Mouse (Mus musculus) frontal cortex, postnatal 10 days (tissue): ENCODE measurements around the gene Msi2.

Experiments
- DNase-seq, 2 experiments: peaks; one replicate each; pipeline ENCODE4 v3.0.0; 2022; ENCODE audit warnings: low spot score in 2 of 2, mixed read lengths in 1 of 2

Gene Msi2

GRCm38 (mm10) chr11:88315393-88315792 lies 402.9 kb downstream of the Msi2 start:
- no peak for DNase-seq

GRCm38 (mm10) chr11:88314471-88314870 lies 403.8 kb downstream of the Msi2 start:
- DNase-seq: no peak

DNA sequence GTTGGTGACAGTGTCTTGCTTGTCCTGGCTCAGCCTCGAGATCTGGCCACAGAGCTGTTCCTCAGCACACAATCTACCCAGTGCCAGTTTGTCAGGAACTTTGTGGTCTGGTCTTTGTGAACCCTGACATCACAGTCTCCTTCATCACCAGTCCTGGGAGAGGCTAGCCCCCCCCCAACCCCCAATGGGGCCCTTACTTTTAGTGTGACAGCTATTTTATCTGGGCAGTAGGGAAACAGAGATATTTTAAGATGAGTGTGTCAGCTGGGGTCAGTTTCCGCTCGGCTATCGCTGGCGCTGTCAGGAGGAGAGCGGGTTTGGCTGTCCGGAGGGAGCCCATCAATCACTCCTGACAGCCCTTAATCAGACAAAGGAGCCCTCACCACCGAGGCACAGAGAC lies 404.8 kb downstream of the Msi2 start:
- DNase-seq: no peak

GRCm38 (mm10) chr11:88311606-88312005 lies 406.7 kb downstream of the Msi2 start:
- DNase-seq: no peak

GRCm38 (mm10) chr11:88310773-88311172 lies 407.5 kb downstream of the Msi2 start:
- DNase-seq: no peak

- no peak for DNase-seq
Observed at GRCm38 (mm10) chr11:88309059-88309700, 409.1 kb downstream of the Msi2 start.

DNA sequence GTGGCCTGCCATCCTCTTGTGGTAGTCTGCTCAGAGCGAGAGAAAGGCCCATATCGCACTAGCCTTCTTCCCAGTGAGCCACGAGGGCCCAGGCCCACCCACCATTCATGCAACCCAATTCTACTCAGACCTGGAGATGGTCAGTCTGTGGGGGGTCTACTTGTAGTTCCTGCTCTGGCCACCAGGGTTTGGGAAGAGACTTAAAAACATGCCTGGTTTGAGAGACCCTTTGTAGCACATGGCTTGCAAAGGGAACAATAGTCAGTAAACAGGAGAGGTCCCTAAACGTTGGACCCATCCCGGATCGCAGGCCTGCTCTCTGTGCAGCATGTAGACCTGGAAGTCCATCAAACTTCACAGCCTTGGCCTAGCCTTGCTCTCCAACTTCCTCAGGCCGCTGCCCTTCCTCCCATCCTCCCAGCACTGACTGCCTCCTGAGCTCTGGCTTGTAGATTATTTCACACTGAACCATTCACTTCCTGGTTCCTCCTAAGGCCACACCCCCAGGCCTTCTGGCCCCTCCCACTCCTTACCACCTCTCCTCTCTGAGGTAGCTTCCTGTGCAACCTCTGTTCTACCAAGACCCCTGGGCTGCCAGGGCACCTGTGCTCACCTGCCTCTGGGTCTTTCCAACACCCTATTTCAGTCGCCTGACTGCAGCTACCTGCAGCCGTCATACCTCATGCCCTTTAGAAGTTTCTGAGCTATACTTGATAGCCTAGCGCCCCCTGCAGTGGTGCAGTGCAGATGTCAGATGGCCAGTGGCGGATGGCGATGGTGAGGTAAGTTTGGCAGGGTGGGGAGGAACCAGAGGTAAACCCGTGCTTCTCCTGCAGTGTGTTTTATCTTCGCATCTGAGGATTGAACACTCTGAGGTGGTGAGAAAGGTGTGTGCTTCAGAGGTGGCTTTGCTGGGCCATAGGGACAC lies 410.4 kb downstream of the Msi2 start:
- DNase-seq: no peak

DNA sequence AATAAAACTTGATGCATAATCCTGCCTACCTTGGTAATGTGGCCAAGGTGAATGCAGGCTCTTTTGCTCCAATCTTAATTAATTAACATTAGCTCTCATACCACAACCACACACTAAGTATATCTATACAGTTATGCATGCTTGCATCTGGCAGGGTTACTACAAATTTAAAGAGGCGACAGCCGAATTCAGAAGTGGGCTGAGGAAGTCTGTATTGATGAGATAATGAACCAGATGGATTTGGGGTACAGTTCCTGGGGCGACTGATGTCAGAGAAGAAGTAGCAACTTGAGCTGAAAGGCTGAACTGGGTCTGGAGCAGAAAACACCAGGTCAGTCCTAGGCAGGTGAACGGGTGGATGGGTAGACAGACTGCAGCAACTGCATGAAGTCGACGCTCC lies 412.6 kb downstream of the Msi2 start:
- no peak for DNase-seq

- no peak for DNase-seq
Observed at GRCm38 (mm10) chr11:88301619-88302018, 416.7 kb downstream of the Msi2 start.

DNA sequence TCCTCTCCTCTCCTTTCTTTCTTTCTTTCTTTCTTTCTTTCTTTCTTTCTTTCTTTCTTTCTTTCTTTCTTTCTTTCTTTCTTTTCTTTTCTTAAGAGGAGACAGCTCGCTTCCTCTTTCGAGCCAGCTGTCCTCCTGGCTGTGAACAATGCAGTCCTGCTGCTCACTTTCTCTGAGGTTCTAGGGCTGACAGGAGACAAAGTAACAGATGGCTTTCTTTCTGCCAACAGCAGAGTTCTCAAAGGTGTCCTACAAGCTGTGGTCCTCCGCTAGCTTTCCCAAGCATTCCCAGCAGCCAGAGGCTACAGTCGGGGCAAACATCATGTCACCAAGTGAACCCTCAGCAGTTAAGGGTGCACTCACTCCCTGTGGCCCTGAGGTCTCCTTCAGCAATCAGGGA lies 419.0 kb downstream of the Msi2 start:
- no peak for DNase-seq

DNA sequence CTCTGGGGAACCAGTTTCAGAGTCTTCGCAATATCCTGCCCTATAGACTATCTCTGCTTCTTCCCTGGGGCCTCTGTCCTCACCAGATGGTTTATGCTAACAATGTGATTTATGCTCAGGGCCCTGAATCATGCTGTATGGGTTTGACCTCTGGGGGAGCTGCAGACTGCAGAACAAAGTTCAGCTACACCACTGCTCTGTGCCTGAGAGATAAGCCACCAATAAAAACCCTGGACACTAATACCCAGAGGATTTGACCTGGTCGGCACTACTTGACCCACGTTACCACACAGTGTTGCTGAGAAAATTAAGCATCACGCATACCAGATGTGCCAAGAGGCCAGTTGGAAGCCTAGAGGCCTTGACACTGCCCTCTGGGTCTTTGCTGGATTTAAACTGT lies 420.8 kb downstream of the Msi2 start:
- no peak for DNase-seq

- no peak for DNase-seq
Observed at GRCm38 (mm10) chr11:88295298-88295697, 423.0 kb downstream of the Msi2 start.

DNA sequence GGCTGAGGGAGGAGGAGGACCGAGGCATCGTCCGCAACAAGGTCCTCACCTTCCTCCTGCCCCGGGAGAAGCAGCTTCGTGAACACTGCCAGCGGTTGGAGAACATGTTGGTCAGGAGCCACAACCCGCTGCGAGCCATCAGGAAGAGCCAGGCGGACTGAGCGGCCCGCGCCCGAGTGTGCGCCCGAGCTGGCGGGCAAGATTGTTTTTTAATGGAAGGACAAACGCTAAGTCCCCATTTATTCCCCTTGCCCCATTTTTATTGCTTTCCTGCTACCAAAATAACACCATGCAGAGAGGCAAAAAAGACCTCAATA lies 424.0 kb downstream of the Msi2 start:
- DNase-seq: no peak

GRCm38 (mm10) chr11:88293631-88294393 lies 424.5 kb downstream of the Msi2 start, which contains the start of gene Ccdc182:
Gene Ccdc182, plus strand, starts transcription at chr11:88294058.
- no peak for DNase-seq

DNA sequence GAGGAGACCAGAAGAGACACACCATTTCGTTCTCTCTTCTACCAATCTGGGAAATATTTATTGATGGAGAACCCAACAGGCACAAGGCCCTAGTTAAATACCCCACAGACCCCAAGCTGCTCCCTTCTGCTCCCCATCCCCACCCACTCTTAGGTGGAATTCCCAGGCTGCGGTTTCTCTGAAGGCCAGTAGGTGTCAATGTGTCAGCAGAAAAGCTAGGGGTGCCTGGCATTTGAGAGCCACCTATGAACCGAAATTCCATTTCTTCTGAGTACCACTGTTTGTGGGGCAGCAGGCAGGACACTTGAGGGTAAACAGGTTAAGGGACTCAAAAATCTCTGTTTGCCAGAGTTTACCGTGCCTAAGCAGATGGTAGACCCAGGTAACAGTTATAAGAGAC lies 426.6 kb downstream of the Msi2 start:
- DNase-seq: peak in 1 of 2 experiments; percentile 27

- DNase-seq: no peak
Observed at GRCm38 (mm10) chr11:88291245-88291644, 427.1 kb downstream of the Msi2 start.
